Mouse (Mus musculus) lung, adult 2 months (tissue): ENCODE data around the gene Phf21a.

Experiments used
- CTCF ChIP-seq: fragments of 200-500 bp; IDR thresholded peaks from 2 replicates; pipeline ENCODE4 v1.5.1; 2011; ENCODE audit warnings: mild to moderate bottlenecking, low read length, control low read depth; ENCODE audit not compliant: insufficient read depth
- POLR2A ChIP-seq: fragments of 200-500 bp; IDR thresholded peaks from 2 replicates; pipeline ENCODE4 v1.6.1; 2011; ENCODE audit warnings: low read depth, mild to moderate bottlenecking, control low read depth, low read length, borderline replicate concordance; ENCODE audit errors: extremely low read depth

GRCm38 (mm10) chr2:92063106-92063505 lies 29.8 kb upstream of the Phf21a start:
- TF ChIP-seq CTCF (no peak), POLR2A (no peak)
